Mouse (Mus musculus) forebrain, embryonic 11.5 days (tissue): Measurements from ENCODE around the gene Ralgds. TPM values are rescaled to one million over a fixed set of nuclear protein-coding genes. Genes with fewer than 3 reads are reported as not detected.

Experiments
- ATAC-seq: fragments of 200-750 bp; cut with Nextera tagmentation; replicated peaks from 2 replicates; pipeline ENCODE4 v1.8.0; 2017; ENCODE audit warnings: moderate TSS enrichment; ENCODE audit not compliant: low FRiP score
- DNase-seq: peaks from one replicate; pipeline ENCODE4 v3.0.0-alpha.2; 2017; ENCODE audit warnings: low spot score
- H3K27ac ChIP-seq: fragments of 300-500 bp; sonication (generic); 2 replicates; pipeline ENCODE4 v1.5.1; 2014; ENCODE audit warnings: low read depth, low read length
- H3K27me3 ChIP-seq: fragments of 300-500 bp; sonication (generic); 2 replicates; pipeline ENCODE4 v1.6.1; 2014; ENCODE audit warnings: mild to moderate bottlenecking, low read length, mixed read lengths; ENCODE audit not compliant: control insufficient read depth, insufficient read depth
- H3K36me3 ChIP-seq: fragments of 300-500 bp; sonication (generic); 2 replicates; pipeline ENCODE4 v1.6.1; 2014; ENCODE audit warnings: mild to moderate bottlenecking, low read length, moderate library complexity, mixed read lengths; ENCODE audit not compliant: control insufficient read depth, insufficient read depth
- H3K4me1 ChIP-seq: fragments of 300-500 bp; sonication (generic); replicated peaks from 2 replicates; pipeline ENCODE4 v1.6.1; 2014; ENCODE audit warnings: low read length, mixed read lengths; ENCODE audit not compliant: control insufficient read depth, insufficient read depth
- H3K4me2 ChIP-seq: fragments of 300-500 bp; sonication (generic); 2 replicates; pipeline ENCODE4 v1.6.1; 2014; ENCODE audit warnings: low read depth, mild to moderate bottlenecking, low read length, moderate library complexity, mixed read lengths; ENCODE audit not compliant: severe bottlenecking
- H3K4me3 ChIP-seq: fragments of 300-500 bp; sonication (generic); 2 replicates; pipeline ENCODE4 v1.5.1; 2014; ENCODE audit warnings: low read depth, low read length
- H3K9ac ChIP-seq: fragments of 300-500 bp; sonication (generic); 2 replicates; pipeline ENCODE4 v1.6.1; 2014; ENCODE audit warnings: low read length
- H3K9me3 ChIP-seq: fragments of 300-500 bp; sonication (generic); 2 replicates; pipeline ENCODE4 v1.6.1; 2016; ENCODE audit warnings: low read length, mixed read lengths; ENCODE audit not compliant: control insufficient read depth
- WGBS: fragments of 180-500 bp; shearing (Covaris S2); extraction: QIAGEN DNeasy Blood & Tissue Kit; methylation state at CpG from one replicate; pipeline ENCODE4 v1.1.7; 2014; 5-methylcytosine and 5-hydroxymethylcytosine counted together
- polyA plus RNA-seq: library from polyadenylated mRNA; unstranded; fragments of >200 nt; fragmentation: Nextera tagmentation; extraction: Ambion mirVana; gene quantifications from 2 replicates; pipeline ENCODE4 v1.2.1, GENCODE M21; 2014

Ralgds gene
- polyA plus RNA-seq, 1 experiment from 2014 or later, result 47.6 TPM

DNA sequence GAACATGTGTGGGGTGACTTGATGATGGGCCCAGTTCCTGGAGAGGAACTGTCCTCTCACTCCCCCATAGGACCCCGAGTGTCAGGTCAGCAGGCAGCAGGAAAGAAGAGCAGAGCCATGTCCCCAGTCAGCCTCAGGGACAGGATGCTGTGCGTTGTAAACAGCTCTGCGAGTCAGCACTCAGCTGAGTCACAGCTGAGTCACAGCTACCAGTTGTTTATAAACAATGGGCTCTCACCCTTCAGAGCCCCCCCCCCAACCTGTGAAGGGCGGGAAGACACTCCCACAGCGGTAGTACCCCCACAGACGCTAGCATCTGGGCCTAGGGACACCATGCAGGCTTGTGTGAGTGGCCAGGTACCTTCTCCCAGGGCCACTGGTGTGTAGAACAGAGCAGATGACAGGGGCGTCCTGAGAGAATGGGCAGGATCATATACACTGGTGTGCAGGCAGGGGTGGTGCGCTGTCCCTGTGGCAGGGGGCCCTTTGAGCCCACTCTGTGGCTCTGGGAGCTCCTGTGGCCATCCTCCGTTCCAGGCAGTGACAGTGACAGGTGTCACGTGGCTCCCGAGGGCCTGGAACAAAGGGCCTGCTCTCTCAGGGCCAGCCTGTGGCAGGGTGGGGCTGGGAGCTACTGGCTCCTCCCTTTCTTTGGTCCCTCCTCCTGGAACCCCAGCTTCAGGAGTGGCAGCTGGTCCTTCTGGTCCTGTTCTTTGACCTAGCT, 12.5 kb downstream of the Ralgds start:
- peak overlapping the region; percentile 77 for H3K27ac ChIP-seq
- H3K4me3 ChIP-seq, result no peak overlapping the region
- no peaks in the 10 kb centered on the region for H3K9me3 ChIP-seq
- WGBS, result 14% methylated on average over 11 of the region's 11 CpGs
- H3K4me2 ChIP-seq, result no peak overlapping the region
- no peaks in the 10 kb centered on the region for H3K27me3 ChIP-seq
- no peaks in the 10 kb centered on the region for H3K36me3 ChIP-seq
- DNase-seq, result peak; percentile 74
- peaks cover 22% of the 10 kb centered on the region; the same call in 1 of the 2 replicates for H3K4me1 ChIP-seq
- H3K9ac ChIP-seq, result peak overlapping the region; percentile 43; the same call in 1 of the 2 replicates
- peak; percentile 82 for ATAC-seq

DNA sequence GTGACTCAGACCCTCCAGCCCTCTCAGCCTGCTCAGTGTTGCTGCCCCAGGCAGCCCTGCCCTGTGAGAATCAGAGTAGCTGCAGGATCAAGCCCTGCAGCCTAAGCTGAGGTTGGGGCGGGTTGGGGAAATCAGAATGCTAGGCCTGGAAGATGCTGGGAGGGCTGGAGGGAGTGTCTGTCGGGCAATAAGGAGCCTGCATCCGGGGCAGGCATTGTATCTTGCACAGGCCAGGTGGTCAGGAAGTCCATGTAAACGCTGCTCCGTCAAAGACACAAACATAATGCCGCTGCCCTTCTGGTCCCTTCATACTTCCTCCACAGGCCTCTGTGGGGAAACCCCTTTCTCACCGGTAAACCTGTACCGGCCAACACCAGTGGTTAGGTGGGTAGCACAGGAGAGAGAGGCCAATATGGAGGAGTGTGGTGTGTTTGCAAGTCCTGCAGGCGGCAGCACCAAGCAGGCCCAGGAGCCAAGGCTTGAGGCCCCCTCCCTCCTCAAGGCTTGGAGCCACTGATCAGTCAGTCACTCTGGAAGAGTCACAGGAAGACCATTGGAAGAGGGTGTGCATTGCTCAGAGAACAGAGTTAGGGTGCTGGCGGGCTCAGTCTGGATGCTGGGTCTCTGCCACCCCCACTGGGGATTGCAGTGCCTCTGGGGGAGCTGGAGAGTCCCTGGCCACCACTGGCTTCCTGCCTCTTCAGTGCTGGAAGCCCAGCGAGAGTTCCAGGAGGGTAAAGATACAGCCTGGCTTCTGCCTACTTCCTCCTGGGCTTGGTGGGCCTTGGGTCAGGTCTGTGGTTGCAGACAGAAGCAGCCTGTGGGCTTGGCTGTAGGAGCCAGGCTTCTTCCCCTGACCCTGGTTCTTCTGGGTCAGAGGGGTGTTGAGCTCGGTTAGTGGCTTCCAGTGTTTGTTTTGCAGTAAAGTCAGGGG, 13.3 kb downstream of the Ralgds start:
- no peak for ATAC-seq
- Histone ChIP-seq H3K36me3 (no peaks in the 10 kb centered on the region), H3K27me3 (no peaks in the 10 kb centered on the region), H3K4me1 (peaks cover 23% of the 10 kb centered on the region; the same call in 1 of the 2 replicates), H3K4me2 (no peak overlapping the region), H3K9me3 (no peaks in the 10 kb centered on the region), H3K4me3 (no peak overlapping the region), H3K27ac (peak overlapping the region; percentile 77), H3K9ac (peak overlapping the region; percentile 43; the same call in 1 of the 2 replicates)
- DNase-seq, result no peak
- 48% methylated on average over 12 of the region's 12 CpGs for WGBS

DNA sequence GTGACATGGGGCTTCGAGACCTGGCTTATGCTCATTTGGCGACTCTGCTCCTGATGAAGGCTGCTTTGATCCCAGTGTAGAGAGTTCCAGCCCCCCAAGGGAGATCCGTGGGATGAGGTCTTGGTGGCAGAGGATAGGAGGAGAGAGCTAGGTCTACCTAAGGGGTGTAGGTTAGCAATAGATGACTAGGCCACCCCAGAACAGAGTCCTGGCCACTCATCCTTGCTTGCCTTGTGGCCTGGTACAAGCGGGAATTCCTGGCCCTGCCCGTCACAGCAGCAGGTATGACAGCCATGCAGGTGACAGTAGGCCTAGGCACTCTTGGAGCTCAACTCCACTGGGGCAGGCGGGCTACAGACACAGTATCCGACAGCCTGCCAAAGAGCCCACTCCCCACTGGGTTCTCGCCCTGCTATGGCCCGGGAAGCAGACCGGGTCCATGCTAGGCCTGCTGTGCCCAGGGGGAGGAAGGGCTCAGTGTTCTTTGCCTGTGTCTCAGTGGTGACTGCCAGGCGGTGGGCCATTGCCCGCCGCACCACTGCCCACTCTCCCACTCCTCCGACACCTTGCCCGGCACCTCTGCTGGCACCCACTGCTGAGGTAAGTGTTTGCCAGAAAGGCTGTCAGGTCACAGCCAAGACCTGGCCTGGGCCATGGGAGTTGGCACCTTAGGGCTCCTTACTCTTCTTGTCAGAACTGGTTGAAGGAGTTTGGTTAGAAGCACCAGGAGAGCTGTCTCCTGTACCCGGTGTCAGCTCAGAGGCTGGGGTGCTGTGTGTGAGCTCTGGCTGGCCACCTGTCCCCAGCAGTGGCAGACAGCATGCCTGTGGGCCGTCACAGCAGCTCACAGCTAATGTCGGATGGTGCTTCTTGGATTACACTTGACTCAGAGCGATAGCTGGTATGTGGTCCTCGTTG, 14.8 kb downstream of the Ralgds start:
- no peak overlapping the region for H3K4me3 ChIP-seq
- no peak overlapping the region for H3K4me2 ChIP-seq
- no peak overlapping the region for H3K9ac ChIP-seq
- peaks cover 24% of the 10 kb centered on the region; the same call in 1 of the 2 replicates for H3K4me1 ChIP-seq
- no peaks in the 10 kb centered on the region for H3K36me3 ChIP-seq
- no peaks in the 10 kb centered on the region for H3K27me3 ChIP-seq
- WGBS, result 90% methylated on average over 20 of the region's 20 CpGs
- DNase-seq (no peak), ATAC-seq (no peak)
- H3K27ac ChIP-seq, result no peak overlapping the region
- H3K9me3 ChIP-seq, result no peaks in the 10 kb centered on the region

DNA sequence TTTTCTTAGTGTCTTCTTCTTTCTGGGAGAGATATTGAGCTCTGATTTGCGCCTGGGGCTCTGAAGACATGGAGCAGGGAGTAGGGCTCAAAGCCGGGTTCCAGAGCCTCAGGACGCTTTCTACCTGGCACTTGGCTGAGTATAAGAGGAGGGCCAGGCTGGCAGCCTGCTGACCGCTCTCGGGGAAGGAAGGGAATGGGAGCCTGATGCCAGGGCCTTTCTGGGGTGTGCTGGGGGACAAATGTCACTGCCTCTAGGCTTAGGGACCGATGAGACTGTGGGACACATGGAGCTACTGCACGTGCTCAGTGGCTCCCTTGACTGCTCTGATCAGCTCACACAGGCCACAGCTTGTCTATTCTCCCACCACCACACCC, 15.4 kb downstream of the Ralgds start:
- H3K27me3 ChIP-seq, result no peaks in the 10 kb centered on the region
- no peak overlapping the region for H3K9ac ChIP-seq
- ATAC-seq, result no peak
- no peaks in the 10 kb centered on the region for H3K9me3 ChIP-seq
- no peak overlapping the region for H3K4me3 ChIP-seq
- no peak overlapping the region for H3K27ac ChIP-seq
- no peak overlapping the region for H3K4me2 ChIP-seq
- H3K4me1 ChIP-seq, result peaks cover 27% of the 10 kb centered on the region; the same call in 1 of the 2 replicates
- no peaks in the 10 kb centered on the region for H3K36me3 ChIP-seq
- DNase-seq, result no peak
- 80% methylated on average over 7 of the region's 7 CpGs for WGBS

DNA sequence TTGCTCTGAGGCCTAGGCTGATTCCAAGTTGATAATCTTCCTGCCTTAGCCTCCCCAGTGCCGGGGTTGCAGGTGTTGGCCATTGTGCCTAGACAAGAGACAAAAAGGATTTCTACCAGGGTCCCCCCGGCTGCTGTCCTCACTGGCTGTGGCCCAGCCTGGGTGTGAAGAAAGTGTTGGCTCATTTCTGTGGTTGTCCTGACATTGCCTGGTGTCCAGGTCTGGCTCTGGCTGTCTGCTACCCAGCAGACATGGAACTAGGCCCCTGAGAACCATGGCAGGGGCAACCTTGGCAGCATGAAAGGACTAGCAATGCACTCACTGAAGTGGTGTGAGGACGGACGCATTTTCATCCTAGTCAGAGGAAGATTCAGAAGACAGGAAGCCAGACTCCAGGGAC, 16.9 kb downstream of the Ralgds start:
- WGBS, result 81% methylated on average over 4 of the region's 4 CpGs
- DNase-seq (no peak), ATAC-seq (no peak)
- Histone ChIP-seq H3K4me3 (no peak overlapping the region), H3K4me1 (peaks cover 26% of the 10 kb centered on the region; the same call in 1 of the 2 replicates), H3K9me3 (no peaks in the 10 kb centered on the region), H3K9ac (no peak overlapping the region), H3K27ac (no peak overlapping the region), H3K27me3 (no peaks in the 10 kb centered on the region), H3K36me3 (no peaks in the 10 kb centered on the region), H3K4me2 (no peak overlapping the region)

DNA sequence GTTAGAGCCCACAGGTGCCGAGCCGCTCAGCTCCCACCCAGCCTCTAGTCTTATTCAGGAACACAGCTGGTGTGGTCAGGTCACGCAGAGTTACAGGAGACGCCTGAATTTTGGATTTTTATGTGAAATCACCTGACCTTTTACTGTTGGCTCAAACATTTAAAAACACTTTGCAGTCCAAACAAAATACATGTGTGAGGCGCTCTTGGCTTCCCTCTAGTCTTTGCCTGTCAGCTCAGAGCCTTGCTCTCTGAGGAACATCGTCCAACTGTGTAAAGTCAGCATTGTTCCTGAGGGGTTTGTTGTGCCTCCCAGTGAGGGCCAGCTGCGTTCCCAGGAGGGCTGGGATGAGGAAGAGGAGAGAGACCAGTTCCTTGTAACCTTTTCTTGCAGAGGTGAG, 17.4 kb downstream of the Ralgds start:
- Histone ChIP-seq H3K4me1 (peaks cover 26% of the 10 kb centered on the region; the same call in 1 of the 2 replicates), H3K27ac (no peak overlapping the region), H3K27me3 (no peaks in the 10 kb centered on the region), H3K9ac (no peak overlapping the region), H3K4me2 (no peak overlapping the region), H3K36me3 (no peaks in the 10 kb centered on the region), H3K9me3 (no peaks in the 10 kb centered on the region), H3K4me3 (no peak overlapping the region)
- DNase-seq, result no peak
- no peak for ATAC-seq
- WGBS, result 65% methylated on average over 7 of the region's 7 CpGs

DNA sequence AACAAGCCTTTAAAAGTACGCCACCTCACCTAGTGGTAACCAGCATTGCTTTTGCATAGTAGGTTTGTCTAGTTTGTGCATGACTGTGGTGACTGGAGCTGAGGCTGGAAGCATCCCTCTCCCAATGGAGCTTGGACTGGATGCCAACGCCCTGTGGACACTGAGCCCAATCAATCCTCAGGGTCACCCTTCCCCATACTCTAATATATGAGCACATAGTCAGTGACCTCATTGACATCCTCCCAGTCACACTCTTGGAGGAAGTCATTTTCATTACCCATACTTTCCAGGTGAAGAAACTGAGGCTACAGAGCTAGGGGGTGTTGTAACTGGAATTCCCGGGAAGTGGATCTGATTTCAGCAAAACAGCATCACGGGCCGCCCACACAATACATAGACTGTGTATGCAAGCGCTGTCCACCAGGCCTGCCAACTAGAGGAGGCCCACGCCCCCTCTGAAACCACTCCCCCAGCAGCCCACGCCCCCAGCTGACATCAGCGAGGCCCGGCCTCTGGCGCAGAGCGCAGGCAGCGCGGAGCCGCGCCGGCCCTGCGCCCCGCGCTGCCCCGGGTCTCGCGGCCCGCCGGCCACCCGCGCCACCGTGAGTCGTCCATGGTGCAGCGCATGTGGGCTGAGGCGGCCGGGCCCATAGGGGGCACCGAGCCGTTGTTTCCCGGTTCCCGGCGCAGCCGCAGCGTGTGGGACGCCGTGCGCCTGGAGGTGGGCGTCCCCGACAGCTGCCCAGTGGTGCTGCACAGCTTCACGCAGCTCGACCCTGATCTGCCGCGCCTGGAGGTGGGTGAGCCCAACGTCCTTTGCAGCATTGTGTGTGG, 20.2 kb downstream of the Ralgds start:
- H3K4me1 ChIP-seq, result peaks cover 29% of the 10 kb centered on the region; the same call in 1 of the 2 replicates
- H3K27ac ChIP-seq, result no peak overlapping the region
- no peaks in the 10 kb centered on the region for H3K27me3 ChIP-seq
- H3K4me2 ChIP-seq, result peak overlapping the region; percentile 60
- no peaks in the 10 kb centered on the region for H3K36me3 ChIP-seq
- peak overlapping the region; percentile 42 for H3K4me3 ChIP-seq
- ATAC-seq (peak; percentile 91), DNase-seq (peak; percentile 90)
- no peaks in the 10 kb centered on the region for H3K9me3 ChIP-seq
- H3K9ac ChIP-seq, result peak overlapping the region; percentile 52
- 3% methylated on average over 49 of the region's 49 CpGs for WGBS
